Mouse (Mus musculus): ENCODE results near the gene Rps16. TPM values are rescaled to one million over a fixed set of nuclear protein-coding genes. Genes with fewer than 3 reads are reported as not detected.

Rps16 gene
- total and polyA plus RNA-seq, 2 experiments from 2014 or later = 154 to 575 TPM

GRCm38 (mm10) chr7:28347746-28348145, 2.7 kb upstream of the Rps16 start:
- 77% methylated on average over 3 of the region's 3 CpGs for WGBS
- Histone ChIP-seq H3K4me3 (ENCODE audit: low read length) (no peak overlapping the region), H3K36me3 (ENCODE audit: insufficient read depth, low read length) (no peaks in the 10 kb centered on the region), H3K27me3 (ENCODE audit: insufficient read depth, low read length) (no peaks in the 10 kb centered on the region), H3K9me3 (ENCODE audit: low read length) (no peaks in the 10 kb centered on the region), H3K4me2 (ENCODE audit: low read depth, low read length) (no peak overlapping the region), H3K4me1 (ENCODE audit: insufficient read depth, low read length) (peaks cover 7% of the 10 kb centered on the region; the same call in 1 of the 2 replicates), H3K9ac (replicated peaks; ENCODE audit: low read length) (no peak overlapping the region), H3K27ac (no peak overlapping the region)
- ATAC-seq (no peak), DNase-seq (ENCODE audit: low spot score) (no peak)
- no peak for TF ChIP-seq CTCF (IDR thresholded peaks at IDR 0.05; ENCODE audit: low read depth)

DNA sequence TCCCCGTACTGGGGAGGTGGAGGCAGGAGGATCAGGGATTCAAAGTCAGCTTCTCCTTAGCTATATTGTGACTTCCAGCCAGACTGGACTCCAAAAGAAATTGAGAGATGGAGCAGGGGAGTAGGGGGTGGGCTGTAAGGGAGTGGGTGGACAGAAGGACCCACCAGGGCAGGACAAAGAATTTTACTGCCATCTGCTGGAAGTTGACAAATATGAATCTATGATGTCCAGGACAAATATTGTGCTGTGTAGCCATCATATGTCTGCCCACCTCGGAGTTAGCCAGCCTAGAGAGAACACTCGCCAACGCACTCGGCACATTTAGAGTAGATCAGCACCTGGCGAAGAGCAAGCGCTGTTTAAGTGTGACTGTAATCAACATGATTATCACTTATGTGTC, 1.9 kb upstream of the Rps16 start:
- peak; percentile 57 for DNase-seq (ENCODE audit: low spot score)
- Histone ChIP-seq H3K4me3 (ENCODE audit: low read length) (no peak overlapping the region), H3K27ac (no peak overlapping the region), H3K36me3 (ENCODE audit: insufficient read depth, low read length) (peaks cover 8% of the 10 kb centered on the region), H3K9ac (replicated peaks; ENCODE audit: low read length) (no peak overlapping the region), H3K9me3 (ENCODE audit: low read length) (no peaks in the 10 kb centered on the region), H3K4me1 (ENCODE audit: insufficient read depth, low read length) (peaks cover 7% of the 10 kb centered on the region; the same call in 1 of the 2 replicates), H3K27me3 (ENCODE audit: insufficient read depth, low read length) (no peaks in the 10 kb centered on the region), H3K4me2 (ENCODE audit: low read depth, low read length) (no peak overlapping the region)
- TF ChIP-seq CTCF (IDR thresholded peaks at IDR 0.05; ENCODE audit: low read depth) = peak; percentile 50
- 80% methylated on average over 7 of the region's 7 CpGs for WGBS
- no peak for ATAC-seq

DNA sequence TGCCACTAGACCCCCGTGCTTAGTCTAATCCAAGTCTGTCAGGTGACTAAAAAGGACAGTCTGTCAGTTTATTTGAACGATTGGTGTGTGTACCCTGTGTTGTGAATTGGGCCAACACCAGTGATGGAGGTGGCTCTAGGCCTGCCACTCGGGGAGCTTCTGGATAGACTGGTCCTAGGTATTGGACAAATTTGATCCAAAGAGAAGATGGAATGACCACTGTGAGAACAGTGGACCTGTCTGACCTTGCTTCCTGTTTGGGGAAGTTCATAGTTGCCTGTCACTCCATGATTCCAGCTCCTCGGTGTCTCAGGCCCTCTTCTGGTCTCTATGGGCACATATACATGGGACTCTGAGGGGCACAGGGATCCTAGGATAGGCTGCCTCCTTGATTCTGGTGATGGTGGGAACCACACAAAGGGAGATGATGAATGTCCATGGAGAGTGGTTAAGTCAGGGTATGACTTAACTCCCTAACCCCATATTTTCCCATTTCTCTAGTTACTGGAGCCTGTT, 1.3 kb downstream of the Rps16 start:
- DNase-seq (ENCODE audit: low spot score) (no peak), ATAC-seq (no peak)
- no peaks in the 10 kb centered on the region for H3K9me3 ChIP-seq (ENCODE audit: low read length)
- H3K9ac ChIP-seq (replicated peaks; ENCODE audit: low read length) = peak overlapping the region; percentile 92
- WGBS = 43% methylated on average over 4 of the region's 4 CpGs
- H3K27ac ChIP-seq = peak overlapping the region; percentile 89; the same call in 1 of the 2 replicates
- H3K36me3 ChIP-seq (ENCODE audit: insufficient read depth, low read length) = peaks cover 19% of the 10 kb centered on the region
- peak overlapping the region; percentile 85 for H3K4me3 ChIP-seq (ENCODE audit: low read length)
- no peaks in the 10 kb centered on the region for H3K27me3 ChIP-seq (ENCODE audit: insufficient read depth, low read length)
- no peak for TF ChIP-seq CTCF (IDR thresholded peaks at IDR 0.05; ENCODE audit: low read depth)
- H3K4me1 ChIP-seq (ENCODE audit: insufficient read depth, low read length) = peaks cover 7% of the 10 kb centered on the region; the same call in 1 of the 2 replicates
- H3K4me2 ChIP-seq (ENCODE audit: low read depth, low read length) = peak overlapping the region; percentile 95

GRCm38 (mm10) chr7:28353267-28353666, 2.8 kb downstream of the Rps16 start:
- Histone ChIP-seq H3K4me3 (ENCODE audit: low read length) (no peak overlapping the region), H3K9me3 (ENCODE audit: low read length) (no peaks in the 10 kb centered on the region), H3K4me2 (ENCODE audit: low read depth, low read length) (no peak overlapping the region), H3K4me1 (ENCODE audit: insufficient read depth, low read length) (peaks cover 7% of the 10 kb centered on the region; the same call in 1 of the 2 replicates), H3K27me3 (ENCODE audit: insufficient read depth, low read length) (no peaks in the 10 kb centered on the region), H3K36me3 (ENCODE audit: insufficient read depth, low read length) (peaks cover 19% of the 10 kb centered on the region), H3K27ac (no peak overlapping the region), H3K9ac (replicated peaks; ENCODE audit: low read length) (no peak overlapping the region)
- WGBS = 95% methylated on average over 2 of the region's 2 CpGs
- DNase-seq (ENCODE audit: low spot score) (no peak), ATAC-seq (no peak)
- peak; percentile 34 for TF ChIP-seq CTCF (IDR thresholded peaks at IDR 0.05; ENCODE audit: low read depth)

DNA sequence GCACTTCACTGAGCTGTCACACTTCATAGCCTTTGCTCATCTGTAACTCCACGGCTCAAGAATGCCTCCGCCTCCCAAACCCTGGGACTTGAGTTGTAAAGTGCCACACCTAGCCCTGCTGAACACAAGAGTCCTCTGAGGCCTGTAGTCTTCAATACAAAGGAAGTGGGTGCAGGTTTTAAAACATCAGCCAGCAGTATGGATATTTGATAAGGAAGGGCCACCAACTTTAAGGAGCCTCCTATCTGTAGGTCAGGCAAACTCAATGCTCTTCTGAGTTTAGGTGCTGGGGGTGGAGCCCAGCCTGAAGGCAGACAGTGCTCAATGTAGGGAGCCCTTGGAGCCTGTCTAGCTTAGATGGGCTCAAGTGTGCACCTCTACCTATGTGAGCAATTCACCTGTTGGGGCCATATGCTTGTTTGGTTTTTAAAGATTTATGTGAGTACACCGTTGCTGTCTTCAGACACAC, 3.7 kb downstream of the Rps16 start:
- peaks cover 19% of the 10 kb centered on the region for H3K36me3 ChIP-seq (ENCODE audit: insufficient read depth, low read length)
- DNase-seq (ENCODE audit: low spot score) = no peak
- no peak for TF ChIP-seq CTCF (IDR thresholded peaks at IDR 0.05; ENCODE audit: low read depth)
- ATAC-seq = no peak
- WGBS = 88% methylated on average over 3 of the region's 3 CpGs
- H3K4me1 ChIP-seq (ENCODE audit: insufficient read depth, low read length) = peaks cover 7% of the 10 kb centered on the region; the same call in 1 of the 2 replicates
- no peak overlapping the region for H3K4me2 ChIP-seq (ENCODE audit: low read depth, low read length)
- H3K27ac ChIP-seq = no peak overlapping the region
- H3K9ac ChIP-seq (replicated peaks; ENCODE audit: low read length) = no peak overlapping the region
- no peak overlapping the region for H3K4me3 ChIP-seq (ENCODE audit: low read length)
- no peaks in the 10 kb centered on the region for H3K9me3 ChIP-seq (ENCODE audit: low read length)
- no peaks in the 10 kb centered on the region for H3K27me3 ChIP-seq (ENCODE audit: insufficient read depth, low read length)

DNA sequence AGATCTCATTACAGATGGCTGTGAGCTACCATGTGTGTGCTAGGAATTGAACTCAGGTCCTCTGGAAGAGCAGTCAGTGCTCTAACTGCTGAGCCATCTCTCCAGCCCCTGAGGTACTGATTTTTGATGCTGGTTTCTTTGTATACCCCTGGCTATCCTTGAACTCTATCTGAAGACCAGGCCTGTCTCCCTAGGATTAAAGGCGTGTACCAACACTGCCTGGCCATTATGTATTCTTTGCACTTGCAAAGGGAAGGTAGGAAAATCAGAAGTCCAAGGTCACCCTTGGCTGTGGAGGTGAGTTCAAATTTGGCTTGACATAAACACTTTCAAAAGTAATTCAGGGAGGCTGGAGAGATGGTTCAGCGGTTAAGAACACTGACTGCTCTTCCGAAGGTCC, 4.1 kb downstream of the Rps16 start:
- peaks cover 7% of the 10 kb centered on the region; the same call in 1 of the 2 replicates for H3K4me1 ChIP-seq (ENCODE audit: insufficient read depth, low read length)
- no peak overlapping the region for H3K9ac ChIP-seq (replicated peaks; ENCODE audit: low read length)
- no peak for DNase-seq (ENCODE audit: low spot score)
- no peak for TF ChIP-seq CTCF (IDR thresholded peaks at IDR 0.05; ENCODE audit: low read depth)
- peaks cover 19% of the 10 kb centered on the region for H3K36me3 ChIP-seq (ENCODE audit: insufficient read depth, low read length)
- ATAC-seq = no peak
- no peak overlapping the region for H3K4me2 ChIP-seq (ENCODE audit: low read depth, low read length)
- no peak overlapping the region for H3K27ac ChIP-seq
- H3K9me3 ChIP-seq (ENCODE audit: low read length) = no peaks in the 10 kb centered on the region
- no peak overlapping the region for H3K4me3 ChIP-seq (ENCODE audit: low read length)
- WGBS = 91% methylated on average over 3 of the region's 3 CpGs
- H3K27me3 ChIP-seq (ENCODE audit: insufficient read depth, low read length) = no peaks in the 10 kb centered on the region

DNA sequence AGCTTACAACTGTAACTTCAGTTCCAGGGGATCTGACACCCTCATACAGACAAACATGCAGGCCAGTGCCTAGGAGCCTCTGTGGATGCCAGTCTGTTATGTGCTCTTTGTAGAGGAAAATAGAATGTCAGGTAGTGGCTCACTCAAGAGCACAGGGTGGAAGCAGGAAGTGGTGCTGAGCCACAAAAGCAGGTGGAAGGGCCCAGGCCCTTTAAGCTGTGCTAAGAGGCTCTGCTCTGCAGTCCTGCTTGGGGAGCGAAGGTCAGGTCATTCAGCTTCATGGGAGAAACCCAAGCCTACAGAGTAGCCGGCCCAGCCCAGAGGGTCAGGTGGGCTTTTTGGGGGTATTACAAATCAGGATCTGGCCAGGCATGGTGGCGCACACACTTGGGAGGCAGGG, 4.8 kb downstream of the Rps16 start:
- DNase-seq (ENCODE audit: low spot score) (no peak), ATAC-seq (no peak)
- no peaks in the 10 kb centered on the region for H3K27me3 ChIP-seq (ENCODE audit: insufficient read depth, low read length)
- no peak overlapping the region for H3K4me2 ChIP-seq (ENCODE audit: low read depth, low read length)
- WGBS = 90% methylated on average over 3 of the region's 3 CpGs
- H3K9me3 ChIP-seq (ENCODE audit: low read length) = no peaks in the 10 kb centered on the region
- TF ChIP-seq CTCF (IDR thresholded peaks at IDR 0.05; ENCODE audit: low read depth) = no peak
- peaks cover 19% of the 10 kb centered on the region for H3K36me3 ChIP-seq (ENCODE audit: insufficient read depth, low read length)
- H3K4me3 ChIP-seq (ENCODE audit: low read length) = no peak overlapping the region
- H3K27ac ChIP-seq = no peak overlapping the region
- no peak overlapping the region for H3K9ac ChIP-seq (replicated peaks; ENCODE audit: low read length)
- H3K4me1 ChIP-seq (ENCODE audit: insufficient read depth, low read length) = peaks cover 7% of the 10 kb centered on the region; the same call in 1 of the 2 replicates

Data from hindbrain, postnatal 0 days (tissue).